Mouse (Mus musculus) MEL (cell line): ENCODE data around the gene Lmbrd2. TPM values are rescaled to one million over a fixed set of nuclear protein-coding genes. Genes with fewer than 3 reads are reported as not detected.

ENCODE experiments used
- DNase-seq: peaks from one replicate; pipeline ENCODE4 v3.0.0; 2011; ENCODE audit warnings: low read depth, low spot score
- H3K27ac ChIP-seq: 2 replicates; pipeline ENCODE4 v1.5.1; 2012; ENCODE audit warnings: low read depth, mild to moderate bottlenecking, control low read depth, low read length, moderate library complexity; ENCODE audit not compliant: control insufficient read depth
- H3K27me3 ChIP-seq, 2 experiments: fragments of 150-350 bp in 1 of 2; sonication (generic) in 1 of 2; 2 replicates each; pipeline ENCODE4 v1.6.1; 2012; ENCODE audit warnings: low read length in 2 of 2, mild to moderate bottlenecking in 2 of 2, improper control_type of control experiment in 1 of 2, moderate library complexity in 1 of 2; ENCODE audit not compliant: insufficient read depth in 2 of 2, control insufficient read depth in 1 of 2
- H3K36me3 ChIP-seq, 2 experiments: 2 replicates each; pipeline ENCODE4 v1.6.1; 2012 to 2014; ENCODE audit warnings: low read length in 2 of 2, improper control_type of control experiment in 1 of 2, inconsistent platforms in 1 of 2, mild to moderate bottlenecking in 1 of 2; ENCODE audit not compliant: insufficient read depth in 2 of 2, control insufficient read depth in 1 of 2
- H3K4me1 ChIP-seq, 2 experiments: fragments of 150-350 bp in 1 of 2; sonication (generic) in 1 of 2; 2 replicates each; pipeline ENCODE4 v1.6.1; 2012; ENCODE audit warnings: low read length in 2 of 2, improper control_type of control experiment in 1 of 2, mild to moderate bottlenecking in 1 of 2; ENCODE audit not compliant: insufficient read depth in 2 of 2, control insufficient read depth in 1 of 2
- H3K4me3 ChIP-seq, 2 experiments: fragments of 150-350 bp in 1 of 2; sonication (generic) in 1 of 2; 2 replicates each; pipeline ENCODE4 v1.5.1; 2012; ENCODE audit warnings: low read depth in 2 of 2, low read length in 2 of 2, mild to moderate bottlenecking in 2 of 2, moderate library complexity in 2 of 2, control low read depth in 1 of 2, improper control_type of control experiment in 1 of 2; ENCODE audit not compliant: control insufficient read depth in 1 of 2, insufficient read depth in 1 of 2
- H3K79me2 ChIP-seq: 2 replicates; pipeline ENCODE4 v1.6.1; 2012; ENCODE audit warnings: mild to moderate bottlenecking, low read length, moderate library complexity; ENCODE audit not compliant: control insufficient read depth, poor library complexity, insufficient read depth
- H3K9ac ChIP-seq: 2 replicates; pipeline ENCODE4 v1.6.1; 2012; ENCODE audit warnings: low read depth, mild to moderate bottlenecking, control low read depth, low read length, moderate library complexity; ENCODE audit not compliant: control insufficient read depth, poor library complexity, severe bottlenecking
- H3K9me3 ChIP-seq: fragments of 150-350 bp; sonication (generic); replicated peaks from 2 replicates; pipeline ENCODE4 v1.6.1; 2012; ENCODE audit warnings: mild to moderate bottlenecking, low read length, improper control_type of control experiment, moderate library complexity; ENCODE audit not compliant: insufficient read depth
- BHLHE40 ChIP-seq: IDR thresholded peaks from 2 replicates; pipeline ENCODE4 v1.6.1; 2012; ENCODE audit warnings: low read depth, mild to moderate bottlenecking, inconsistent platforms, low read length, improper control_type of control experiment, borderline replicate concordance
- CHD2 ChIP-seq: IDR thresholded peaks from 2 replicates; pipeline ENCODE4 v1.6.1; 2011; ENCODE audit warnings: low read length, improper control_type of control experiment
- CTCF ChIP-seq, 3 experiments: IDR thresholded peaks in 2 of 3; conservative IDR thresholded peaks in 1 of 3; 2 replicates each; pipeline ENCODE4 v1.5.1; 2011 to 2012; ENCODE audit warnings: low read length in 3 of 3, low read depth in 2 of 3, mild to moderate bottlenecking in 2 of 3, improper control_type of control experiment in 1 of 3, inconsistent platforms in 1 of 3, mixed read lengths in 1 of 3, moderate library complexity in 1 of 3; ENCODE audit not compliant: control insufficient read depth in 1 of 3, insufficient read depth in 1 of 3, poor library complexity in 1 of 3, severe bottlenecking in 1 of 3
- E2F4 ChIP-seq: IDR thresholded peaks from 2 replicates; pipeline ENCODE4 v1.6.1; 2011; ENCODE audit warnings: low read depth, low read length, improper control_type of control experiment, borderline replicate concordance
- GATA1 ChIP-seq: IDR thresholded peaks from 2 replicates; pipeline ENCODE4 v1.6.1; 2011; ENCODE audit warnings: low read depth, low read length, improper control_type of control experiment
- JUND ChIP-seq: IDR thresholded peaks from 2 replicates; pipeline ENCODE4 v1.6.1; 2011; ENCODE audit warnings: low read depth, mild to moderate bottlenecking, improper control_type of control experiment, low read length
- MAFK ChIP-seq: IDR thresholded peaks from 2 replicates; pipeline ENCODE4 v1.6.1; 2011; ENCODE audit warnings: low read depth, mild to moderate bottlenecking, low read length, improper control_type of control experiment, borderline replicate concordance
- MAX ChIP-seq: IDR thresholded peaks from 2 replicates; pipeline ENCODE4 v1.6.1; 2011; ENCODE audit warnings: low read length, improper control_type of control experiment
- MAZ ChIP-seq: IDR thresholded peaks from 2 replicates; pipeline ENCODE4 v1.6.1; 2012; ENCODE audit warnings: low read depth, mild to moderate bottlenecking, inconsistent platforms, low read length, improper control_type of control experiment
- MEF2A ChIP-seq: IDR thresholded peaks from 2 replicates; pipeline ENCODE4 v1.6.1; 2014; ENCODE audit warnings: low read depth, mild to moderate bottlenecking, inconsistent platforms, low read length, improper control_type of control experiment; ENCODE audit not compliant: poor library complexity, insufficient replicate concordance, severe bottlenecking; ENCODE audit errors: extremely low read depth
- MYB ChIP-seq: IDR thresholded peaks from 2 replicates; pipeline ENCODE4 v1.6.1; 2011; ENCODE audit warnings: mild to moderate bottlenecking, low read depth, low read length, improper control_type of control experiment
- NELFE ChIP-seq: IDR thresholded peaks from 2 replicates; pipeline ENCODE4 v1.6.1; 2011; ENCODE audit warnings: low read depth, low read length, improper control_type of control experiment
- NRF1 ChIP-seq: IDR thresholded peaks from 2 replicates; pipeline ENCODE4 v1.6.1; 2014; ENCODE audit warnings: low read depth, mild to moderate bottlenecking, inconsistent platforms, low read length, improper control_type of control experiment, moderate library complexity; ENCODE audit not compliant: poor library complexity, insufficient read depth, severe bottlenecking
- POLR2A ChIP-seq, 2 experiments: IDR thresholded peaks; 2 replicates each; pipeline ENCODE4 v1.6.1; 2011 to 2012; ENCODE audit warnings: low read length in 2 of 2, mild to moderate bottlenecking in 2 of 2, control low read depth in 1 of 2, improper control_type of control experiment in 1 of 2, low read depth in 1 of 2, moderate library complexity in 1 of 2; ENCODE audit not compliant: control insufficient read depth in 1 of 2, insufficient read depth in 1 of 2, poor library complexity in 1 of 2
- POLR2AphosphoS2 ChIP-seq: IDR thresholded peaks from 2 replicates; pipeline ENCODE4 v1.6.1; 2011; ENCODE audit warnings: low read length, improper control_type of control experiment
- POLR2AphosphoS5 ChIP-seq: IDR thresholded peaks from 2 replicates; pipeline ENCODE4 v1.6.1; 2012; ENCODE audit warnings: low read depth, borderline replicate concordance, mild to moderate bottlenecking, inconsistent platforms, low read length, moderate library complexity, mixed read lengths
- SIN3A ChIP-seq: IDR thresholded peaks from 2 replicates; pipeline ENCODE4 v1.6.1; 2012; ENCODE audit warnings: low read length, improper control_type of control experiment, inconsistent platforms
- TBP ChIP-seq: IDR thresholded peaks from 2 replicates; pipeline ENCODE4 v1.8.0; 2011; ENCODE audit warnings: low read depth, low read length, improper control_type of control experiment
- UBTF ChIP-seq: IDR thresholded peaks from 2 replicates; pipeline ENCODE4 v1.6.1; 2012; ENCODE audit warnings: low read depth, mild to moderate bottlenecking, inconsistent platforms, low read length, improper control_type of control experiment, moderate library complexity, borderline replicate concordance; ENCODE audit not compliant: insufficient read depth
- USF1 ChIP-seq: IDR thresholded peaks from 2 replicates; pipeline ENCODE4 v1.6.1; 2014; ENCODE audit warnings: low read depth, mild to moderate bottlenecking, inconsistent platforms, low read length, improper control_type of control experiment, moderate library complexity
- ZC3H11A ChIP-seq: IDR thresholded peaks from 2 replicates; pipeline ENCODE4 v1.6.1; 2012; ENCODE audit warnings: low read depth, mild to moderate bottlenecking, inconsistent platforms, low read length, improper control_type of control experiment
- ZKSCAN1 ChIP-seq: IDR thresholded peaks from 2 replicates; pipeline ENCODE4 v1.6.1; 2012; ENCODE audit warnings: low read depth, mild to moderate bottlenecking, inconsistent platforms, low read length, improper control_type of control experiment, moderate library complexity
- ZNF384 ChIP-seq: IDR thresholded peaks from 2 replicates; pipeline ENCODE4 v1.6.1; 2012; ENCODE audit warnings: low read depth, mild to moderate bottlenecking, inconsistent platforms, low read length, improper control_type of control experiment
- polyA plus RNA-seq, 2 experiments: library from polyadenylated mRNA; stranded (reverse) in 1 of 2; unstranded in 1 of 2; fragments of >175 nt in 1 of 2; fragments of >200 nt in 1 of 2; gene quantifications; 2 replicates each; pipeline versions ENCODE4 v1.2.1 to v1.2.4; 2012; ENCODE audit warnings: low replicate concordance in 2 of 2, low read depth in 1 of 2; ENCODE audit not compliant: insufficient read length in 2 of 2, insufficient read depth in 1 of 2, missing spikeins in 1 of 2
- total RNA-seq: library from RNA; depleted of rRNA; stranded (reverse); fragments of 300-350 nt; gene quantifications from 2 replicates; pipeline ENCODE4 v1.2.3, GENCODE M21; 2012

Lmbrd2 gene
- total and polyA plus RNA-seq, 3 experiments = 7.9 to 62.9 (median 8.2) TPM

DNA sequence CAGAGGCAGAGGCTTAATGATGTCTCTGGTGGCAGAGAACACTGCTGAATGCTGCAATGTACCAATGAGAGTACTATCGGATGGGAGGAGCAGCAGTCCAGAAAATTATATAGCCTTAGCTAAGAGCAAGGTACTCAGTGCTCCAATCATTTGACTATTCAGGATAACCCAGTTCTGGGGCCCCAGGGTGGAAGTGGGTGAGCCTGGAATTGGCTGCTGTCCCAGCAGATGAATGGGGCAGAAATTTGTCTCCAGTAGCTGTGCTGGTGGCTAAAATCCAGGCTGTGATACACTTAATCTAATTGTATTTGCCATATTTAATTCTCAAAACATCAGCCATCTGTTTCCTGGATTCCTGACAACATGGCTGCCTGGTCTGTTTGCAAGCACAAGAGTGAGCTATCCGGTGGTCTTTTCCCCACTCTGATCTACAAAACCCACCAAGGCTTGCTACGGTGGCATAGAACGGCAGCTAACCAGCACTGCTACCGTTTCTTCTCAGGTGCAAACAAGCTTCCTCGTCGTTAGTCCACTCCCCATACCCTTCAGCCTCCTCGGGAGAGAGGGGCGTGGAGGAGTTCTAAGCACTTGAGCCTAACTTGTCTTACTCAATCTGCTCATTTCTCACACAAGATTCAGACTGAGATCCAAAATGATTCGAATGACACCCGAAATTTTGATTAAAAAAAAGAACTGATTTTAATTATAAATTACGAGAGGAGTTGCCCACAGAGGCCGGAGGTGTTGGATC, 7.5 kb upstream of the Lmbrd2 start:
- Histone ChIP-seq H3K79me2 (peaks cover 31% of the 10 kb centered on the region), H3K9me3 (no peaks in the 10 kb centered on the region), H3K27me3 (no peaks in the 10 kb centered on the region), H3K9ac (no peak overlapping the region), H3K27ac (no peak overlapping the region), H3K4me3 (no peak overlapping the region), H3K4me1 (peaks cover 5 to 15% of the 10 kb centered on the region in 2 experiments), H3K36me3 (peaks cover 22 to 26% of the 10 kb centered on the region in 2 experiments)
- DNase-seq = no peak
- TF ChIP-seq GATA1 (no peak), POLR2AphosphoS2 (no peak), MYB (no peak), TBP (no peak), CHD2 (no peak), SIN3A (no peak), E2F4 (no peak), POLR2A (IDR thresholded peaks at IDR 0.05; ENCODE audit: control insufficient read depth in 1 of 2, insufficient read depth in 1 of 2, low read depth in 1 of 2, low read length in 2 of 2, poor library complexity in 1 of 2) (no peak), POLR2AphosphoS5 (no peak), BHLHE40 (no peak), JUND (no peak), MAZ (no peak), ZNF384 (no peak), ZKSCAN1 (no peak), CTCF (IDR thresholded peaks at IDR 0.05 in 2 of 3, conservative IDR thresholded peaks at IDR 0.05 in 1 of 3; ENCODE audit: control insufficient read depth in 1 of 3, insufficient read depth in 1 of 3, low read depth in 2 of 3, low read length in 3 of 3, poor library complexity in 1 of 3, severe bottlenecking in 1 of 3) (no peak), MEF2A (no peak), ZC3H11A (no peak)

GRCm38 (mm10) chr15:9134891-9135507, 5.4 kb upstream of the Lmbrd2 start:
- Histone ChIP-seq H3K9me3 (no peaks in the 10 kb centered on the region), H3K27ac (no peak overlapping the region), H3K4me1 (peaks cover 5 to 29% of the 10 kb centered on the region in 2 experiments), H3K36me3 (peaks cover 19 to 39% of the 10 kb centered on the region in 2 experiments), H3K27me3 (no peaks in the 10 kb centered on the region), H3K79me2 (peaks cover 51% of the 10 kb centered on the region), H3K4me3 (no peak overlapping the region), H3K9ac (no peak overlapping the region)
- DNase-seq = no peak
- no peak for TF ChIP-seq NELFE
- no peak for TF ChIP-seq USF1
- TF ChIP-seq MAX = no peak
- no peak for TF ChIP-seq MAFK
- TF ChIP-seq UBTF = no peak
- no peak for TF ChIP-seq MAZ
- TF ChIP-seq POLR2A (IDR thresholded peaks at IDR 0.05; ENCODE audit: control insufficient read depth in 1 of 2, insufficient read depth in 1 of 2, low read depth in 1 of 2, low read length in 2 of 2, poor library complexity in 1 of 2) = no peak
- no peak for TF ChIP-seq JUND
- TF ChIP-seq NRF1 = no peak
- TF ChIP-seq ZNF384 = no peak
- TF ChIP-seq MEF2A = no peak
